Mouse (Mus musculus) embryonic facial prominence, embryonic 14.5 days (tissue): ENCODE measurements at regions not wholly inside any gene's neighbourhood (a gene's known extent, or its start where the extent isn't known, plus 50 kb on each side); places are given as distances from the start of the nearest gene placed in this dataset.

ENCODE experiments used
- ATAC-seq: fragments of 200-750 bp; cut with Nextera tagmentation; 2 replicates; pipeline ENCODE4 v1.8.0; 2017; ENCODE audit warnings: low read depth, moderate number of reproducible peaks, moderate TSS enrichment
- DNase-seq: peaks from one replicate; pipeline ENCODE4 v3.0.0-alpha.2; 2015; ENCODE audit warnings: low spot score
- H3K27ac ChIP-seq: fragments of 300-500 bp; sonication (generic); replicated peaks from 2 replicates; pipeline ENCODE4 v1.5.1; 2014; ENCODE audit warnings: low read depth, mild to moderate bottlenecking, low read length, moderate library complexity
- H3K27me3 ChIP-seq: fragments of 300-500 bp; sonication (generic); replicated peaks from 2 replicates; pipeline ENCODE4 v1.6.1; 2014; ENCODE audit warnings: low read length; ENCODE audit not compliant: control insufficient read depth, insufficient read depth
- H3K36me3 ChIP-seq: fragments of 300-500 bp; sonication (generic); 2 replicates; pipeline ENCODE4 v1.6.1; 2014; ENCODE audit warnings: low read length, mixed read lengths; ENCODE audit not compliant: control insufficient read depth, insufficient read depth
- H3K4me1 ChIP-seq: fragments of 300-500 bp; sonication (generic); 2 replicates; pipeline ENCODE4 v1.6.1; 2014; ENCODE audit warnings: antibody characterized with exemption, low read length; ENCODE audit not compliant: control insufficient read depth, insufficient read depth
- H3K4me2 ChIP-seq: fragments of 300-500 bp; sonication (generic); 2 replicates; pipeline ENCODE4 v1.6.1; 2014; ENCODE audit warnings: low read depth, mild to moderate bottlenecking, low read length, moderate library complexity, mixed read lengths
- H3K4me3 ChIP-seq: fragments of 300-500 bp; sonication (generic); 2 replicates; pipeline ENCODE4 v1.5.1; 2014; ENCODE audit warnings: low read depth, mild to moderate bottlenecking, low read length
- H3K9ac ChIP-seq: fragments of 300-500 bp; sonication (generic); 2 replicates; pipeline ENCODE4 v1.6.1; 2014; ENCODE audit warnings: low read depth, mild to moderate bottlenecking, low read length, moderate library complexity, mixed read lengths
- H3K9me3 ChIP-seq: fragments of 300-500 bp; sonication (generic); 2 replicates; pipeline ENCODE4 v1.6.1; 2016; ENCODE audit warnings: low read length; ENCODE audit not compliant: control insufficient read depth
- WGBS: fragments of 180-500 bp; shearing (Covaris S2); extraction: QIAGEN DNeasy Blood & Tissue Kit; methylation state at CpG from one replicate; pipeline ENCODE4 v1.1.7; 2014; 5-methylcytosine and 5-hydroxymethylcytosine counted together

- 39% methylated on average over 16 of the region's 16 CpGs for WGBS
- H3K4me3 ChIP-seq, result no peak overlapping the region
- H3K9ac ChIP-seq, result no peak overlapping the region
- H3K27me3 ChIP-seq, result no peaks in the 10 kb centered on the region
- H3K36me3 ChIP-seq, result no peaks in the 10 kb centered on the region
- ATAC-seq, result peak; percentile 30; the same call in 1 of the 2 replicates
- H3K27ac ChIP-seq, result no peak overlapping the region
- H3K4me2 ChIP-seq, result no peak overlapping the region
- H3K9me3 ChIP-seq, result no peaks in the 10 kb centered on the region
- peak; percentile 30 for DNase-seq
- 0 out of 2 replicates have a peak, but pooled peaks cover 4% of the 10 kb centered on the region for H3K4me1 ChIP-seq
These were observed 55.6 kb upstream of the Lrrc55 start for GRCm38 (mm10) chr2:85252343-85253285.

GRCm38 (mm10) chr2:85250026-85250560 is 53.1 kb upstream of the Lrrc55 start:
- no peak for ATAC-seq
- Histone ChIP-seq H3K27ac (no peak overlapping the region), H3K4me2 (no peak overlapping the region), H3K9ac (no peak overlapping the region), H3K36me3 (no peaks in the 10 kb centered on the region), H3K4me1 (0 out of 2 replicates have a peak, but pooled peaks cover 4% of the 10 kb centered on the region), H3K27me3 (no peaks in the 10 kb centered on the region), H3K4me3 (no peak overlapping the region), H3K9me3 (no peaks in the 10 kb centered on the region)
- DNase-seq, result no peak
- WGBS, result 70% methylated on average over 10 of the region's 10 CpGs
